Mouse (Mus musculus): Measurements from ENCODE around the gene Pard3. TPM values are rescaled to one million over a fixed set of nuclear protein-coding genes. Genes with fewer than 3 reads are reported as not detected.

Gene Pard3
- polyA plus RNA-seq, 1 experiment from 2014 or later = 25.2 TPM

- WGBS = 72% methylated on average over 13 of the region's 13 CpGs
- H3K4me1 ChIP-seq = peaks cover 53% of the 10 kb centered on the region
- 0 out of 2 replicates have a peak overlapping the region, but pooled peaks have one; percentile 23 for H3K27ac ChIP-seq
- H3K9me3 ChIP-seq = no peaks in the 10 kb centered on the region
- H3K27me3 ChIP-seq (ENCODE audit: insufficient read depth, poor library complexity, severe bottlenecking) = no peaks in the 10 kb centered on the region
- DNase-seq (ENCODE audit: low spot score) = no peak
- H3K36me3 ChIP-seq = no peaks in the 10 kb centered on the region
- no peak overlapping the region for H3K4me3 ChIP-seq
Measured at GRCm38 (mm10) chr8:127196505-127197265, 133.0 kb downstream of the Pard3 start.

- no peaks in the 10 kb centered on the region for H3K36me3 ChIP-seq
- H3K27ac ChIP-seq = no peak overlapping the region
- no peaks in the 10 kb centered on the region for H3K9me3 ChIP-seq
- DNase-seq (ENCODE audit: low spot score) = no peak
- whole genome bisulfite sequencing = 71% methylated on average over 4 of the region's 4 CpGs
- peaks cover 11% of the 10 kb centered on the region; the same call in 1 of the 2 replicates for H3K4me1 ChIP-seq
- H3K4me3 ChIP-seq = no peak overlapping the region
- H3K27me3 ChIP-seq (ENCODE audit: insufficient read depth, poor library complexity, severe bottlenecking) = no peaks in the 10 kb centered on the region
Measured at GRCm38 (mm10) chr8:127207455-127207854, 143.8 kb downstream of the Pard3 start.

GRCm38 (mm10) chr8:127210621-127211020 is 146.9 kb downstream of the Pard3 start:
- WGBS = 81% methylated on average over 4 of the region's 4 CpGs
- H3K9me3 ChIP-seq = no peaks in the 10 kb centered on the region
- H3K27me3 ChIP-seq (ENCODE audit: insufficient read depth, poor library complexity, severe bottlenecking) = no peaks in the 10 kb centered on the region
- no peak overlapping the region for H3K4me3 ChIP-seq
- H3K4me1 ChIP-seq = peaks cover 18% of the 10 kb centered on the region
- H3K36me3 ChIP-seq = no peaks in the 10 kb centered on the region
- no peak overlapping the region for H3K27ac ChIP-seq
- no peak for DNase-seq (ENCODE audit: low spot score)

GRCm38 (mm10) chr8:127214338-127214737 is 150.6 kb downstream of the Pard3 start:
- H3K36me3 ChIP-seq = no peaks in the 10 kb centered on the region
- 90% methylated on average over 8 of the region's 8 CpGs for WGBS
- H3K27ac ChIP-seq = no peak overlapping the region
- DNase-seq (ENCODE audit: low spot score) = no peak
- peaks cover 14% of the 10 kb centered on the region for H3K4me1 ChIP-seq
- no peak overlapping the region for H3K4me3 ChIP-seq
- no peaks in the 10 kb centered on the region for H3K27me3 ChIP-seq (ENCODE audit: insufficient read depth, poor library complexity, severe bottlenecking)
- no peaks in the 10 kb centered on the region for H3K9me3 ChIP-seq

- H3K27ac ChIP-seq = no peak overlapping the region
- WGBS = 87% methylated on average over 4 of the region's 4 CpGs
- H3K36me3 ChIP-seq = no peaks in the 10 kb centered on the region
- DNase-seq (ENCODE audit: low spot score) = no peak
- peaks cover 14% of the 10 kb centered on the region for H3K4me1 ChIP-seq
- no peak overlapping the region for H3K4me3 ChIP-seq
- H3K27me3 ChIP-seq (ENCODE audit: insufficient read depth, poor library complexity, severe bottlenecking) = no peaks in the 10 kb centered on the region
- H3K9me3 ChIP-seq = no peaks in the 10 kb centered on the region
Measured at GRCm38 (mm10) chr8:127214748-127215433, 151.2 kb downstream of the Pard3 start.

- peaks cover 5% of the 10 kb centered on the region; the same call in 1 of the 2 replicates for H3K4me1 ChIP-seq
- no peaks in the 10 kb centered on the region for H3K9me3 ChIP-seq
- no peak for DNase-seq (ENCODE audit: low spot score)
- no peaks in the 10 kb centered on the region for H3K36me3 ChIP-seq
- WGBS = 75% methylated on average over 5 of the region's 5 CpGs
- no peak overlapping the region for H3K27ac ChIP-seq
- H3K27me3 ChIP-seq (ENCODE audit: insufficient read depth, poor library complexity, severe bottlenecking) = no peaks in the 10 kb centered on the region
- H3K4me3 ChIP-seq = no peak overlapping the region
Measured at GRCm38 (mm10) chr8:127220206-127220605, 156.5 kb downstream of the Pard3 start.

- 81% methylated on average over 7 of the region's 7 CpGs for WGBS
- H3K27ac ChIP-seq = no peak overlapping the region
- no peak overlapping the region for H3K4me3 ChIP-seq
- no peak for DNase-seq (ENCODE audit: low spot score)
- no peaks in the 10 kb centered on the region for H3K9me3 ChIP-seq
- no peaks in the 10 kb centered on the region for H3K27me3 ChIP-seq (ENCODE audit: insufficient read depth, poor library complexity, severe bottlenecking)
- peaks cover 5% of the 10 kb centered on the region; the same call in 1 of the 2 replicates for H3K4me1 ChIP-seq
- no peaks in the 10 kb centered on the region for H3K36me3 ChIP-seq
Measured at GRCm38 (mm10) chr8:127220615-127221014, 156.9 kb downstream of the Pard3 start.

- DNase-seq (ENCODE audit: low spot score) = no peak
- Histone ChIP-seq H3K9me3 (no peaks in the 10 kb centered on the region), H3K27ac (no peak overlapping the region), H3K4me3 (no peak overlapping the region), H3K4me1 (peaks cover 5% of the 10 kb centered on the region; the same call in 1 of the 2 replicates), H3K36me3 (no peaks in the 10 kb centered on the region), H3K27me3 (ENCODE audit: insufficient read depth, poor library complexity, severe bottlenecking) (no peaks in the 10 kb centered on the region)
- WGBS = 80% methylated on average over 3 of the region's 3 CpGs
Measured at GRCm38 (mm10) chr8:127222361-127222760, 158.7 kb downstream of the Pard3 start.

- 78% methylated on average over 1 of the region's 1 CpGs for WGBS
- H3K9me3 ChIP-seq = no peaks in the 10 kb centered on the region
- no peaks in the 10 kb centered on the region for H3K27me3 ChIP-seq (ENCODE audit: insufficient read depth, poor library complexity, severe bottlenecking)
- H3K4me3 ChIP-seq = no peak overlapping the region
- H3K4me1 ChIP-seq = peaks cover 13% of the 10 kb centered on the region
- H3K27ac ChIP-seq = no peak overlapping the region
- H3K36me3 ChIP-seq = no peaks in the 10 kb centered on the region
- DNase-seq (ENCODE audit: low spot score) = no peak
Measured at GRCm38 (mm10) chr8:127226996-127227395, 163.3 kb downstream of the Pard3 start.

- Histone ChIP-seq H3K4me1 (peaks cover 13% of the 10 kb centered on the region), H3K4me3 (no peak overlapping the region), H3K36me3 (no peaks in the 10 kb centered on the region), H3K9me3 (no peaks in the 10 kb centered on the region), H3K27ac (no peak overlapping the region), H3K27me3 (ENCODE audit: insufficient read depth, poor library complexity, severe bottlenecking) (no peaks in the 10 kb centered on the region)
- WGBS = 83% methylated on average over 4 of the region's 4 CpGs
- DNase-seq (ENCODE audit: low spot score) = no peak
Measured at GRCm38 (mm10) chr8:127227407-127227806, 163.7 kb downstream of the Pard3 start.

GRCm38 (mm10) chr8:127229325-127230232 is 165.9 kb downstream of the Pard3 start:
- peak overlapping the region; percentile 37; the same call in 1 of the 2 replicates for H3K27ac ChIP-seq

GRCm38 (mm10) chr8:127230233-127230595 is 166.5 kb downstream of the Pard3 start:
- Histone ChIP-seq H3K27me3 (ENCODE audit: insufficient read depth, poor library complexity, severe bottlenecking) (no peaks in the 10 kb centered on the region), H3K27ac (no peak overlapping the region), H3K4me1 (peaks cover 13% of the 10 kb centered on the region), H3K9me3 (no peaks in the 10 kb centered on the region), H3K36me3 (no peaks in the 10 kb centered on the region), H3K4me3 (no peak overlapping the region)
- WGBS = 88% methylated on average over 8 of the region's 8 CpGs
- no peak for DNase-seq (ENCODE audit: low spot score)

More at GRCm38 (mm10) chr8:127229325-127230232, 165.9 kb downstream of the Pard3 start:
- Histone ChIP-seq H3K36me3 (no peaks in the 10 kb centered on the region), H3K4me3 (no peak overlapping the region), H3K27me3 (ENCODE audit: insufficient read depth, poor library complexity, severe bottlenecking) (no peaks in the 10 kb centered on the region), H3K4me1 (peaks cover 13% of the 10 kb centered on the region), H3K9me3 (no peaks in the 10 kb centered on the region)
- no peak for DNase-seq (ENCODE audit: low spot score)
- WGBS = 69% methylated on average over 15 of the region's 15 CpGs
